Mouse (Mus musculus) macrophage (primary cell): ENCODE results near the gene Garnl3. TPM values are rescaled to one million over a fixed set of nuclear protein-coding genes. Genes with fewer than 3 reads are reported as not detected.
A peak's percentile ranks its signal among the peaks of the same experiment; 100 is the strongest.
"Not testable (repeated sequence)": the region's sequence is repeated elsewhere in the genome, so short reads cannot be mapped to it uniquely, and the experiment has no call there.

Experiments used
- H3K27ac ChIP-seq: fragments of 350-480 bp; formaldehyde crosslinking; 2 replicates; pipeline ENCODE4 v1.9.0; 2021
- H3K36me3 ChIP-seq: fragments of 350-480 bp; formaldehyde crosslinking; 2 replicates; pipeline ENCODE4 v1.9.0; 2021; ENCODE audit errors: inconsistent target
- H3K4me3 ChIP-seq: fragments of 350-480 bp; formaldehyde crosslinking; 2 replicates; pipeline ENCODE4 v1.9.0; 2021; ENCODE audit errors: inconsistent target
- H3K79me2 ChIP-seq: fragments of 350-480 bp; formaldehyde crosslinking; 2 replicates; pipeline ENCODE4 v1.9.0; 2021; ENCODE audit errors: inconsistent target
- WGBS: methylation state at CpG from one replicate; pipeline ENCODE4 v1.1.7; 2026; ENCODE audit warnings: inconsistent platforms; ENCODE audit not compliant: missing documents; 5-methylcytosine and 5-hydroxymethylcytosine counted together
- polyA plus RNA-seq: library from polyadenylated mRNA; stranded (reverse); fragments of 250-400 nt; gene quantifications from 3 replicates; pipeline ENCODE4 v1.2.4, GENCODE M21; 2018; ENCODE audit warnings: inconsistent platforms

The Garnl3 gene
- polyA plus RNA-seq, 1 experiment from 2014 or later: 0.49 TPM

- no peak overlapping the region for H3K4me3 ChIP-seq
- no peaks in the 10 kb centered on the region for H3K79me2 ChIP-seq
- no peaks in the 10 kb centered on the region for H3K36me3 ChIP-seq
- H3K27ac ChIP-seq: no peak overlapping the region
- WGBS: 14% methylated on average over 7 of the region's 7 CpGs
Observed at GRCm38 (mm10) chr2:33132306-33132705, 852 bp upstream of the Garnl3 start.

DNA sequence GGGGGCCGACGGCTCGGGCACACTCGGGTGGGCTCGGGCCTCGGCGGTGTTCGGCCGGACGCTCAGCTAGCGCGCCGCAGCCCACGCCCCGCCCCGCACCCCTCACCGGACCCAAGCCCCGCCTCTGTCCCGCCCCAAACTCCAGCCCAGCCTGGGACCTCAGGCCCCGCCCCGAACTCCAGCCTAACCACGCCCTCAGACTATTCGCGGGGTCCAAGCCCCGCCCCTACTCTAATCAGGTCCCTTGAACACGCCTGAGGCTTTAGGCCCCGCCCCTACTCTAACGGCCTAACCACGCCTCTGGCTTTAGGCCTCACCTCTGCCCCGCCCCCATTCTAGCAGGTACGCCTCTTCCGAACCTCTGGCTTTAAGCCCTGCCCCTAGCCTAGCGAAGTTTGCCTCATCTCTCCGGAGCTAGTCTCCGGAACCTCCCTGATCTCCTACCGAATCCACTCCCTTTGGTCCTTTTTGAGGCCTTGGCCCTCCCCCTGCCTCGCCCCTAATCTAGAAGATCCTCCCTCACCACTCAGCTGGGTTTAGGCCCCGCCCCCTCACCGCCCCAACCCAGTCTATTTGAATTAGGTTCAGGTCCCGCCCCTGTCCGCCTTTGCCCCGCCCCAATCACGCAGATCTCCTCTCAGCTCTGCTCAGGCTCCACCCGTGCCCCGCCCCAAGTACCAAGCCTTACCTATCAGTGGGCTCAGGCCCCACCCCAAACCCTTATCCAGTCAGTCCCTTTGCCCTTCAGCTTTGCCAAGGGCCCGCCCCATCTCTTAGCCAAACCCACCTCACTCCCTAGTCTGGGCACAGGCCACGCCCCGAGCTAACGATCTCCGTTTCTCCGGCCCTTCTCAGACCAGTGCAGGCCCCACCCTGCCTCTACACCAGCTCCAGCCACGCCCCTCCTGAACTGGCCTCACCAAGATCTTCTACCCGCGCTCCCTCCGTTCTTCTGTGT, 649 bp downstream of the Garnl3 start:
- Histone ChIP-seq H3K79me2 (no peaks in the 10 kb centered on the region), H3K36me3 (no peaks in the 10 kb centered on the region), H3K4me3 (peak overlapping the region; percentile 43), H3K27ac (peak overlapping the region; percentile 54)
- WGBS: under 1% methylated on average over 47 of the region's 55 CpGs

DNA sequence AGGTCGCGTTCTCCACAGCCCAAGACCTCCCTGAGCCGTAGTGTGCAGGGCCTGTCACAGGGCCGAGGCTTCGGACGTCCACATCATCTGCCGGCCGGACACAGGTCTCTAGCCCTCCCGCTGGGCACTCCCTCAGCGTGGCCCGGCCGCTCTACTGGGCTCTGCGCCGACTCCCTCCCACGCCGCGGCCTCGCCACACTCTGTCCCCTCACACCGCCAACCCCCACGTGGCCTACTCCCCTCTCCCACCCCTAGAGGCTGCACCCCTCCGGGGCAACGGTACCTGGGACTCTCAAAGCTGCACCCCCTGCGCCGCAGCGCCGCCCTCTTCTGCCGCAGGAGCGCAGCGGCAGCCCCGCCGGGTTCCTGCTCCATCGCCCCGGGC, 1.3 kb downstream of the Garnl3 start:
- Histone ChIP-seq H3K79me2 (no peaks in the 10 kb centered on the region), H3K27ac (no peak overlapping the region), H3K4me3 (peak overlapping the region; percentile 20), H3K36me3 (no peaks in the 10 kb centered on the region)
- 0% methylated on average over 31 of the region's 33 CpGs for WGBS

- Histone ChIP-seq H3K36me3 (no peaks in the 10 kb centered on the region), H3K27ac (no peak overlapping the region), H3K4me3 (peak overlapping the region; percentile 20), H3K79me2 (no peaks in the 10 kb centered on the region)
- 10% methylated on average over 10 of the region's 10 CpGs for WGBS
Observed at GRCm38 (mm10) chr2:33129696-33130095, 1.8 kb downstream of the Garnl3 start.

DNA sequence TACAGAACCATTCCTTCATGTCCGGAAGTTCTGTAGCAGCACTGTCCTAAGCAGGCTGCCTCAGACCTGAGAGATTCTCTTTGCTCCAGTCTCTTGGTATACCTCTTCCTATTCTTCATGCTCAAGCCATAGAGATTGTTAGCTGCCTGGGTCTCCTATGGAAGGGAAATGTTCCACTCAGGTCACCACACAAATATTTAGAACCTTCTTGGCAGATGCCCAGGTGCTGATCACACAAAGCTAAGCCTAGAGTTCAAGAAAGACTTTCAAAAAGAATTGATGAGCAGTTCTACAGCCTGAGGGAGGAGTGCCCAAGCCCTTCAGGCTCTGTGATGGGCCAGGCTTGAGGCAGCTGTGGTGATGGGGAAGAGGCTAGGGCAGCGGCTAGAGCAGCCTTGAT, 2.4 kb downstream of the Garnl3 start:
- Histone ChIP-seq H3K79me2 (no peaks in the 10 kb centered on the region), H3K36me3 (no peaks in the 10 kb centered on the region), H3K4me3 (no peak overlapping the region), H3K27ac (no peak overlapping the region)
- WGBS: 96% methylated on average over 2 of the region's 2 CpGs

DNA sequence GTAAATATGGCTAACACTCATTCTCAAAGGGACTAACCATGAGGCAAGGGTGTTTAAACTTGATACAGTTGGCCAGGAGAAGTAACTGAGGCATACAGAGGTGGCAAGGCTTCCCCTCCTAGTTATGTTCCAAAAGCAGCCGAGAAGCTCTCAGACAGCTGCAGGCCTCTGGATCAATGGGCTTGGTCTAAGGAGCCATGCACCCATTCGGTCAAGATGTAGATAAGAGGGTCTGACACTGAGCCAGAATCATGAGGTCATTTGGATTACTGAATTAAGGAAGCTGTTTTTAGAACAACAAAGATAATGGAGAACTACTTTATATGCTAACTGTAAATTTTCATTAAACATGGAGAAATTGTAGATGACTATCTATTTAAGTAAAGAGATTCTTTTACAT, 4.2 kb downstream of the Garnl3 start:
- H3K79me2 ChIP-seq: no peaks in the 10 kb centered on the region
- WGBS: 96% methylated on average over 2 of the region's 2 CpGs

DNA sequence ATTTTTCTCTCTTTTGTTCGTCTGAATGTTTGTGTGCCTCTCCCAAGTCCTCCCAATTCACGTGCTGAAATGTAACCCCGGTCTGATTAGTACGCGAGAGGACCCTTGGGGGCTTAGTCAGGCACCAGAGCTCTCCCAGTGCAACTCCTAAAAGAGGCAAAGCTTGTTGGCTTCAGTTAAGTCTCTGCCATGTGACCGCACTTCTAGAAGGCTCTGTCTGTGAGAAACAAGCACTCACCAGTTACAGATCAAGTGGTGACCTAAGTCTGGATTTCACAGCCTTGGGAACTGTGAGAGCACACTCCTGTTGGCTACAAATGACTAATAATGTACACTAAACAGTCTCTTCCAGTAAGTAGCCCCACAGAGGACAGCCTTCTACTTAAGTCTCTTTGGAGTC, 8.6 kb downstream of the Garnl3 start:
- Histone ChIP-seq H3K36me3 (no peaks in the 10 kb centered on the region), H3K27ac (no peak overlapping the region), H3K79me2 (no peaks in the 10 kb centered on the region), H3K4me3 (no peak overlapping the region)
- WGBS: 89% methylated on average over 6 of the region's 6 CpGs

More for the DNA sequence above, 4.2 kb downstream of the Garnl3 start:
- H3K27ac ChIP-seq: no peak overlapping the region
- H3K36me3 ChIP-seq: no peaks in the 10 kb centered on the region
- no peak overlapping the region for H3K4me3 ChIP-seq

DNA sequence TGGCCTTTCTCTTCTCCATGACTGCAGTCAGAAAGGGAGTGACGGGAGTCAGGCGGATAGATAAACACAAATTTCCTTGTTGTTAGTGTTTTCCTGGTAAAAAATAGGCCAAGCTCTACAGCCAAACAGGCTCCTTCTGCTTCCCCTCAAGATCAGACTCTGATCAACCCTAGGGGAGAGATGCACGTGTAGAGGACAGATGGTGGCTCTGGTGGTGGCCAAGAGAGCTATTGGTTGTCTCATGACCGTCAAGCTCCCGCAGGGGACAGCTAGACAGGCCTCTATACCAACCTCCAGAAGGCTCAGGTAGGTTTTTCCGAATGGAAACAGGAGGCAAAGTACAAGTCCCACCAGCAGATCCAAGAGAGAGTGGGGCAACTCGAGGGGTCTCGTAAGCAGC, 30.9 kb downstream of the Garnl3 start:
- Histone ChIP-seq H3K36me3 (no peaks in the 10 kb centered on the region), H3K79me2 (no peaks in the 10 kb centered on the region), H3K27ac (no peak overlapping the region), H3K4me3 (no peak overlapping the region)
- 89% methylated on average over 8 of the region's 8 CpGs for WGBS

DNA sequence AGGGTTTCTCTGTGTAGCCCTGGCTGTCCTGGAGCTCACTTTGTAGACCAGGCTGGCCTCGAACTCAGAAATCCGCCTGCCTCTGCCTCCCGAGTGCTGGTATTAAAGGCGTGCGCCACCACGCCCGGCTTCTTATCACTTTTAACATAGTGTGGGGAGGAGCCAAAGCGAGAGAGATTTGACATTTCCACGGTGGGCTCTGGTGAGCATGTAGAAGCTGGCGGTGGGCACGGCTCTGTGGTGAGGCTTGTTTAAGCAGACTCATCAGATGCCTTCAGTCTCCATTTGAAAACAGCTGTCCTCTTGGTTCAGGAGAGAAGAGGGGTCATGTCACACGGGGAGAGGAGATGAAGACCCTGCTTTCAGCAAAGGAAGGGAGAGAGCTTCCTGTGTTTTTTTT, 34.1 kb downstream of the Garnl3 start:
- H3K79me2 ChIP-seq, H3K36me3 ChIP-seq, H3K27ac ChIP-seq, H3K4me3 ChIP-seq: not testable (repeated sequence)
- 96% methylated on average over 11 of the region's 12 CpGs for WGBS

DNA sequence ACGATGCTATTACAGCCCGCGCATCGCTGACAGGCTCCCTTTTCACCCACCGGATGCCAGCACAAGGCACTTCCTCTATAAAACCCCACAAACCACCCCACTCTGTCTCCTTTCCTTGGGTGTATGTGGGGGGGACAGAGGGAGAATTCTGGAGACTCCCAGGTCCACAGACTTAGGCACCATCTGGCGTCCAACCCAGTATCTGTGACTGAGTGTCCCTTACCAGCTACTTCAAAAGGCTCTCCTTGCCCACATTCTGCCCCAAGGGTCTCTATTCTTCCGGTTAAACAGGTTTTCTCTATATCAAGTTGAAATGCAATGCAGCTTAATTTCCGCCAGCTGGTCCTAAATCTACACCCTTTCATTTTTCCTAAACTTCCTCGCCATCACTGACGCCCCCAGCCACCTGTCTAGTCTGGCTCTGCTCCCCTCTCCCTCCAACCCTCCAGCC, 36.2 kb downstream of the Garnl3 start:
- Histone ChIP-seq H3K79me2 (no peaks in the 10 kb centered on the region), H3K4me3 (no peak overlapping the region), H3K36me3 (no peaks in the 10 kb centered on the region), H3K27ac (no peak overlapping the region)
- 74% methylated on average over 10 of the region's 10 CpGs for WGBS

- no peak overlapping the region for H3K4me3 ChIP-seq
- 91% methylated on average over 8 of the region's 8 CpGs for WGBS
- H3K36me3 ChIP-seq: no peaks in the 10 kb centered on the region
- H3K27ac ChIP-seq: no peak overlapping the region
- no peaks in the 10 kb centered on the region for H3K79me2 ChIP-seq
Observed at GRCm38 (mm10) chr2:33090620-33091520, 40.6 kb downstream of the Garnl3 start.

DNA sequence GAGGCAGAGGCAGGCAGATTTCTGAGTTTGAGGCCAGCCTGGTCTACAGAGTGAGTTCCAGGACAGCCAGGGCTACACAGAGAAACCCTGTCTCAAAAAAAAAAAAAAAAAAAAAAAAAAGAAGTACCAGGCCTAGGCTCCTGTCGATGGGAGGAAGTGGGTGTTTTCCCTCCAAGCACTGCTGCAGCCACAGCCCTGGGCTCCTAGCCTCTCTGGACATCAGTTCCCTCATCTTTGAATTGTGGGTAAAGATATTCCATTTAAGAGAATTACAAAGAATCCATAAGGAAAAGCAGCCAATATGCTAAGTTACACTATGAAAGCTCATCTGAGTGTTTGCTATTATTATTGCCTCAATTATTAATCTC, 41.4 kb downstream of the Garnl3 start:
- H3K27ac ChIP-seq, H3K36me3 ChIP-seq, H3K4me3 ChIP-seq, H3K79me2 ChIP-seq: not testable (repeated sequence)
- no CpG with 5 or more reads among the region's 1 CpGs for WGBS

GRCm38 (mm10) chr2:33089356-33090032, 42.0 kb downstream of the Garnl3 start:
- Histone ChIP-seq H3K4me3 (no peak overlapping the region), H3K79me2 (no peaks in the 10 kb centered on the region), H3K27ac (no peak overlapping the region), H3K36me3 (no peaks in the 10 kb centered on the region)
- WGBS: 93% methylated on average over 5 of the region's 5 CpGs

DNA sequence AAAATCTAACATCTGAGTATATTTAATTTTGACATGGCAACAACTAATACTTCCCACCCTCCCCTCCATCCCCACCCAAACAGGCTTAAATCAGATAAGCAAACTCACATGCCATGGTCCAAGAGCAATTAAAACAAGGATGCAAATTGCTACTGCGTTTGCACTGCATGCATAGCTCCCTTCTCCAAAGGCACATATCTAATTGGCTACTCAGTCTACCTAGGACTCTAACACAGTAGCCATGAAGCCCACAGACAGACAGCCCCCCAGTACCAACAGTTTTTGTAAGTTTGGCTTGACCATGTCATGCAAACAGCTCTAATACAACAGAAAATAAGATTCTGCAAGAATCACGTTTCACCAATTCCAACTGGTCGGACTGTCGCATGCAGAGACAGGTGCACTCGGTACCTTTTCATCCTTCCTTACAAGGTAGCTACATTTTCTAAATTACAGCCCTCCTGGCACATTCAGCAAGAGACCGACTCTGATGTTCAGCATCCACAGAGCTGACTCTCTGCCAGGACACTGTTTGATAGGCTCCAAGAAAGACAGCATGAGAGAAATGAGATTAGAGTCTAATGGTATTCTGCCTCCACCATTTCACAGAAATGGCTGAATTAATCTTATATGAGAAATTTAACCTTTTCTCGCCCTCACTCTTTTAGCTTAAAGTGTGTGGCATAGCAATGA, 44.6 kb downstream of the Garnl3 start:
- Histone ChIP-seq H3K36me3 (no peaks in the 10 kb centered on the region), H3K79me2 (no peaks in the 10 kb centered on the region), H3K27ac (no peak overlapping the region), H3K4me3 (no peak overlapping the region)
- WGBS: 92% methylated on average over 7 of the region's 7 CpGs
